Mouse (Mus musculus) myocyte (in vitro differentiated cells): ENCODE measurements around the gene Pcgf3.

ENCODE experiments used
- E2F4 ChIP-seq: IDR thresholded peaks from one replicate; pipeline ENCODE4 v1.6.1; 2011; ENCODE audit warnings: mild to moderate bottlenecking, control low read depth, moderate library complexity; ENCODE audit not compliant: insufficient read depth
- MAX ChIP-seq: IDR thresholded peaks from one replicate; pipeline ENCODE4 v1.6.1; 2011; ENCODE audit warnings: low read depth, mild to moderate bottlenecking, control low read depth
- MYOG ChIP-seq, 3 experiments: IDR thresholded peaks; one replicate each; pipeline ENCODE4 v1.6.1; 2011; ENCODE audit warnings: control low read depth in 2 of 3, low read depth in 2 of 3, mild to moderate bottlenecking in 2 of 3; ENCODE audit not compliant: insufficient read length in 2 of 3, control insufficient read depth in 1 of 3, insufficient read depth in 1 of 3
- POLR2A ChIP-seq: IDR thresholded peaks from one replicate; pipeline ENCODE4 v1.6.1; 2011; ENCODE audit warnings: low read depth, mild to moderate bottlenecking, control low read depth, moderate library complexity; ENCODE audit not compliant: insufficient read length
- POLR2AphosphoS2 ChIP-seq: IDR thresholded peaks from one replicate; pipeline ENCODE4 v1.6.1; 2011; ENCODE audit warnings: low read depth, control low read depth; ENCODE audit not compliant: insufficient read length
- TCF12 ChIP-seq: IDR thresholded peaks from one replicate; pipeline ENCODE4 v1.6.1; 2011; ENCODE audit warnings: mild to moderate bottlenecking, control low read depth; ENCODE audit not compliant: poor library complexity, insufficient read depth, severe bottlenecking

DNA sequence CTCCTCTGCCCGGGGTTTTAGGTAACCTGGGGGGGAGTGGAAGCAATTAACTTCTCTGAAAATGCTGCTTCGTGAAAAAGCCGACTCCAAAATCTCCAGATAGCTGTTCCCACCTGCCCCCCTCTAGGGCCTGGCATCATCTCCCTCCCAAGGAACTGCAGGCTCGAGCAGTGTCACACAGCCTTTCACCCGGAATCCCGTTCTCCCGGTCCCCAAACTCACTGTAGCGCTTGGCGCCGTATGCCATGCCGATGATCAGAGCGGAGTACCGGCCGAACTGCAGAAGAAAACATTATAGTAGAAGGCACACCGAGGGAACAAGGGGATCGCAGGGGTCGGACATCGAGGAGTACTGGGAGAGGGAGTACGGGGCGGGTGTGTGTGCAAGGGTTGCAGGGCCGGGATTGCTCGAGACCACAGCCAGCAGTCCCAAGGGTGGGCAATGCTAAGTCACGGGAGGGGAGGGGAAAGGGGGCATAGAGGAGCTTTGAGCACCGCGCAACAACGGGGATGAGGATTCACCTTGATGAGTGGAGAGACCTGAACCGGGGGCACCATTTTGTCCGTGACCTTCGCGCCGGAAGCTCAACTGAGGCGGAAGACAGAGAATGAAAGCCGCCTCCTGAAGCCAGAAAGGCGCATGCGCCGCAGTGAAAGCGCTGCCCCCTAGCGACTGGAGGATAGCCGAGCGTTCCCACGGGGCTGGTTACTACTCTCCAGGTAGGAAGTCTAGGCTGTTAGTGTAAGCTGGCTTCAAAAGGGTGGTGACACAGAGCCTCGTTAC is 27.0 kb upstream of the Pcgf3 start, which contains the start of gene Atp5k:
- TF ChIP-seq TCF12 (no peak), POLR2A (peak; percentile 41), E2F4 (no peak), MYOG (IDR thresholded peaks at IDR 0.05; ENCODE audit: control insufficient read depth in 1 of 3, insufficient read depth in 1 of 3, insufficient read length in 2 of 3, low read depth in 2 of 3) (no peak), POLR2AphosphoS2 (peak; percentile 78), MAX (no peak)
